Mouse (Mus musculus) heart, postnatal 0 days (tissue): ENCODE measurements at regions not wholly inside any gene's neighbourhood (a gene's known extent, or its start where the extent isn't known, plus 50 kb on each side); places are given as distances from the start of the nearest gene placed in this dataset.

Source experiments
- ATAC-seq: fragments of 200-750 bp; cut with Nextera tagmentation; 2 replicates; pipeline ENCODE4 v1.8.0; 2017; ENCODE audit warnings: low read depth, moderate number of reproducible peaks, moderate library complexity; ENCODE audit not compliant: insufficient read depth
- DNase-seq: peaks from one replicate; pipeline ENCODE4 v3.0.0-alpha.2; 2016; ENCODE audit warnings: low spot score
- H3K27ac ChIP-seq: fragments of 300-500 bp; sonication (generic); 2 replicates; pipeline ENCODE4 v1.5.1; 2014; ENCODE audit warnings: low read depth, mild to moderate bottlenecking
- H3K27me3 ChIP-seq: fragments of 300-500 bp; sonication (generic); 2 replicates; pipeline ENCODE4 v1.6.1; 2014; ENCODE audit warnings: low read length, mixed read lengths; ENCODE audit not compliant: control insufficient read depth, insufficient read depth
- H3K36me3 ChIP-seq: fragments of 300-500 bp; sonication (generic); replicated peaks from 2 replicates; pipeline ENCODE4 v1.6.1; 2014; ENCODE audit warnings: low read length, mixed read lengths; ENCODE audit not compliant: control insufficient read depth, insufficient read depth
- H3K4me1 ChIP-seq: fragments of 300-500 bp; sonication (generic); 2 replicates; pipeline ENCODE4 v1.6.1; 2014; ENCODE audit warnings: antibody characterized with exemption; ENCODE audit not compliant: control insufficient read depth, insufficient read depth
- H3K4me2 ChIP-seq: fragments of 300-500 bp; sonication (generic); 2 replicates; pipeline ENCODE4 v1.6.1; 2014; ENCODE audit warnings: low read depth, mild to moderate bottlenecking, low read length, moderate library complexity
- H3K4me3 ChIP-seq: fragments of 300-500 bp; sonication (generic); 2 replicates; pipeline ENCODE4 v1.5.1; 2014; ENCODE audit warnings: low read depth, low read length
- H3K9ac ChIP-seq: fragments of 300-500 bp; sonication (generic); replicated peaks from 2 replicates; pipeline ENCODE4 v1.6.1; 2014; ENCODE audit warnings: low read depth, low read length, mixed read lengths
- H3K9me3 ChIP-seq: fragments of 300-500 bp; sonication (generic); replicated peaks from 2 replicates; pipeline ENCODE4 v1.6.1; 2016; ENCODE audit warnings: low read length; ENCODE audit not compliant: control insufficient read depth
- CTCF ChIP-seq: IDR thresholded peaks from 2 replicates; pipeline ENCODE4 v1.5.1; 2016; ENCODE audit warnings: antibody characterized with exemption, control low read depth, low read depth
- EP300 ChIP-seq: IDR thresholded peaks from 2 replicates; pipeline ENCODE4 v1.6.1; 2016; ENCODE audit warnings: antibody characterized with exemption, low read depth
- WGBS: fragments of 180-500 bp; shearing (Covaris S2); extraction: QIAGEN DNeasy Blood & Tissue Kit; methylation state at CpG from one replicate; pipeline ENCODE4 v1.1.7; 2014; 5-methylcytosine and 5-hydroxymethylcytosine counted together

GRCm38 (mm10) chr16:30693206-30693605, 93.7 kb downstream of the Fam43a start:
- Histone ChIP-seq H3K9ac (no peak overlapping the region), H3K4me3 (no peak overlapping the region), H3K27me3 (no peaks in the 10 kb centered on the region), H3K9me3 (no peaks in the 10 kb centered on the region), H3K36me3 (no peaks in the 10 kb centered on the region), H3K4me1 (0 out of 2 replicates have a peak, but pooled peaks cover 4% of the 10 kb centered on the region), H3K4me2 (no peak overlapping the region), H3K27ac (no peak overlapping the region)
- no peak for TF ChIP-seq CTCF
- TF ChIP-seq EP300, result no peak
- no peak for DNase-seq
- ATAC-seq, result no peak
- 53% methylated on average over 3 of the region's 3 CpGs for WGBS

GRCm38 (mm10) chr16:30693839-30694527, 94.5 kb downstream of the Fam43a start:
- H3K36me3 ChIP-seq, result no peaks in the 10 kb centered on the region
- H3K4me2 ChIP-seq, result no peak overlapping the region
- no peak overlapping the region for H3K4me3 ChIP-seq
- H3K4me1 ChIP-seq, result 0 out of 2 replicates have a peak, but pooled peaks cover 4% of the 10 kb centered on the region
- no peaks in the 10 kb centered on the region for H3K9me3 ChIP-seq
- no peak overlapping the region for H3K27ac ChIP-seq
- 94% methylated on average over 1 of the region's 1 CpGs for WGBS
- DNase-seq (no peak), ATAC-seq (no peak)
- TF ChIP-seq EP300 (no peak), CTCF (no peak)
- H3K9ac ChIP-seq, result no peak overlapping the region
- no peaks in the 10 kb centered on the region for H3K27me3 ChIP-seq

- 0 out of 2 replicates have a peak, but pooled peaks cover 4% of the 10 kb centered on the region for H3K4me1 ChIP-seq
- TF ChIP-seq EP300 (no peak), CTCF (no peak)
- H3K4me2 ChIP-seq, result no peak overlapping the region
- no peaks in the 10 kb centered on the region for H3K36me3 ChIP-seq
- no peak overlapping the region for H3K4me3 ChIP-seq
- no peaks in the 10 kb centered on the region for H3K27me3 ChIP-seq
- ATAC-seq, result no peak
- no peak for DNase-seq
- 85% methylated on average over 8 of the region's 8 CpGs for WGBS
- H3K27ac ChIP-seq, result no peak overlapping the region
- H3K9me3 ChIP-seq, result no peaks in the 10 kb centered on the region
- no peak overlapping the region for H3K9ac ChIP-seq
Observed at GRCm38 (mm10) chr16:30695691-30696090, 96.2 kb downstream of the Fam43a start.

- Histone ChIP-seq H3K4me1 (no peaks in the 10 kb centered on the region), H3K9ac (no peak overlapping the region), H3K27me3 (no peaks in the 10 kb centered on the region), H3K4me2 (no peak overlapping the region), H3K36me3 (no peaks in the 10 kb centered on the region), H3K4me3 (no peak overlapping the region), H3K9me3 (no peaks in the 10 kb centered on the region), H3K27ac (no peak overlapping the region)
- DNase-seq (no peak), ATAC-seq (no peak)
- WGBS, result 41% methylated on average over 4 of the region's 4 CpGs
- TF ChIP-seq EP300, result no peak
Observed at GRCm38 (mm10) chr16:30697209-30697608, 97.7 kb downstream of the Fam43a start.

- Histone ChIP-seq H3K36me3 (no peaks in the 10 kb centered on the region), H3K4me1 (no peaks in the 10 kb centered on the region), H3K27ac (no peak overlapping the region), H3K9me3 (no peaks in the 10 kb centered on the region), H3K9ac (no peak overlapping the region), H3K27me3 (no peaks in the 10 kb centered on the region), H3K4me3 (no peak overlapping the region), H3K4me2 (no peak overlapping the region)
- DNase-seq, result no peak
- no peak for TF ChIP-seq EP300
- TF ChIP-seq CTCF, result no peak
- WGBS, result 70% methylated on average over 2 of the region's 2 CpGs
- no peak for ATAC-seq
Observed at GRCm38 (mm10) chr16:30697806-30698205, 98.3 kb downstream of the Fam43a start.

GRCm38 (mm10) chr16:30703831-30704230, 104.3 kb downstream of the Fam43a start:
- H3K27ac ChIP-seq, result no peak overlapping the region
- H3K4me1 ChIP-seq, result no peaks in the 10 kb centered on the region
- H3K9me3 ChIP-seq, result no peaks in the 10 kb centered on the region
- H3K36me3 ChIP-seq, result no peaks in the 10 kb centered on the region
- no peak overlapping the region for H3K9ac ChIP-seq
- no peak for DNase-seq
- no peak overlapping the region for H3K4me3 ChIP-seq
- H3K4me2 ChIP-seq, result no peak overlapping the region
- H3K27me3 ChIP-seq, result no peaks in the 10 kb centered on the region
- TF ChIP-seq CTCF, result no peak
- TF ChIP-seq EP300, result no peak
- 82% methylated on average over 8 of the region's 8 CpGs for WGBS
- no peak for ATAC-seq
